9 mouse cellular contexts compared by ENCODE assay signal in the genomic region with DNA sequence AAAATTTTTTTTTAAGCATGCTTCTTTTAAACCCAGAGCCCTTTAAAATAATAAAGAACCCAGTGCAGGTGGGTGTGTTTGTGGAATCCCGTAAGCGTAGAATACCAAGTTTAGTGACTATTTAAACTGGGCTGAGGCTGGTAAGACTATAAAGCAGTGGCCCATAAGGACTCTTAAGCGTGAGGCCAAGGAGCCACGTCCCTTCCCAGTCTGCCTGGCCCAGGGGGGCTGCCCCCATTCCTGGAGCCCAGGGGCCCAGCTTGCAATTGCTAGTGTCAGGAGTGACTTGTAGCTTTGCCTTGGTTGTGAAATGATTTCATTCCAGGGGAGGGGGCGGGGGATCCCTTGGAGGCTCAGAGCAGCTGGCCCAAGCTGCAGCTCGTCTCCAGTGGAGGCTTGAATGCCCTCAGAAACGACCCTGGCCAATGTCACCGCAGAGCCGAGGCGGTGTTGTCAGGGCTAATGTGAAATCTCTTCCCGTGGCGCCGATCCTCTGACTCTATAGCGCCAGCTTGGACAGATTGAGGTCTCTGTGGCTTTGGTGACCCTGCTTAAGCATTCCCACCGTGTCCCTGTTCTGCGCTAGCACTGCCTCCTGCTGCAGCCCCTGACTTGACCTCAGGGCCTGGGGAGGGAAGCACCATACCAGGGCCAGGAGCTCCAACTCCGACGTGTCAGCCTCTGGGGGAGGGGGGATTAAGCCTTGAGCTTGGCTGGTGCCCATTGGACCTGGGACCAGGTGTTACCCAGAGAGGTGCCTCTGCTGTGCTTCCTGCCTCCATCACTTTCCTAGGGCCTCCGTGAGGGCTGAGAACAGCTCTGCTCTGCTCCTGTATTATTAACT. TPM values are rescaled to one million over a fixed set of nuclear protein-coding genes. Genes with fewer than 3 reads are reported as not detected.
DNase-seq lines count a peak whose midpoint lies in the region; ATAC-seq and TF ChIP-seq lines count a peak whose summit lies in the region.
"Had no signal": no experiment of that assay in that cellular context is flagged by ENCODE, and none has a peak within 500 bp of the region (broad histone marks: within the 10 kb centered on the region; RNA-seq: fewer than 3 reads in every experiment).

No protein-coding gene starts in this region.

- H3K4me2 ChIP-seq in heart, postnatal 0 days (ENCODE audit: low read depth, low read length), result no peak overlapping the region
- H3K4me2 ChIP-seq: liver, embryonic 15.5 days had no signal

- H3K9ac ChIP-seq in heart, postnatal 0 days (replicated peaks; ENCODE audit: low read depth, low read length), result 0 out of 2 replicates have a peak overlapping the region, but pooled peaks have one; percentile 13
- H3K9ac ChIP-seq: liver, embryonic 15.5 days had no signal

- peak overlapping the region; percentile 62 for H3K27ac ChIP-seq in heart, postnatal 0 days (ENCODE audit: low read depth)
- H3K27ac ChIP-seq: liver, embryonic 15.5 days had no signal

- H3K4me3 ChIP-seq in E14TG2a.4 (replicated peaks; ENCODE audit: low read length), result peak overlapping the region; percentile 45
- H3K4me3 ChIP-seq in heart, postnatal 0 days (ENCODE audit: low read depth, low read length), result no peak overlapping the region
- H3K4me3 ChIP-seq: liver, embryonic 15.5 days had no signal

- 34% methylated on average over 19 of the region's 19 CpGs for WGBS in heart, postnatal 0 days

- peak; percentile 56 to 68 for DNase-seq in cerebellum, postnatal 10 days
- no peak for DNase-seq in cerebellum, adult 11 months
- DNase-seq in heart, postnatal 0 days (ENCODE audit: low spot score), result no peak
- peak; percentile 68 for DNase-seq in mesoderm, embryonic 11.5 days (ENCODE audit: low read depth, low spot score)
- no peak for DNase-seq in layer of hippocampus, adult 18-20 months (ENCODE audit: low spot score in 2 of 2)
- no peak for DNase-seq in adipocyte (ENCODE audit: low spot score)

- H3K4me1 ChIP-seq in E14TG2a.4 (replicated peaks; ENCODE audit: low read depth, low read length), result peaks cover 87% of the 10 kb centered on the region
- H3K4me1 ChIP-seq in heart, postnatal 0 days (ENCODE audit: control insufficient read depth, insufficient read depth), result peaks cover 35% of the 10 kb centered on the region; the same call in 1 of the 2 replicates

- H3K36me3 ChIP-seq in E14TG2a.4 (ENCODE audit: insufficient read depth, low read length), result peaks cover 53% of the 10 kb centered on the region
- H3K36me3 ChIP-seq in heart, postnatal 0 days (replicated peaks; ENCODE audit: control insufficient read depth, insufficient read depth, low read length), result peaks cover 34% of the 10 kb centered on the region

- no peaks in the 10 kb centered on the region for H3K27me3 ChIP-seq in E14TG2a.4 (ENCODE audit: insufficient read depth, low read length)
- no peaks in the 10 kb centered on the region for H3K27me3 ChIP-seq in heart, postnatal 0 days (ENCODE audit: control insufficient read depth, insufficient read depth, low read length)
- H3K27me3 ChIP-seq: liver, embryonic 15.5 days had no signal

- no peaks in the 10 kb centered on the region for H3K9me3 ChIP-seq in E14TG2a.4 (ENCODE audit: low read length)
- H3K9me3 ChIP-seq in heart, postnatal 0 days (replicated peaks; ENCODE audit: control insufficient read depth, low read length), result no peaks in the 10 kb centered on the region
- H3K9me3 ChIP-seq: liver, embryonic 15.5 days had no signal

- no peak for TF ChIP-seq EP300 in heart, postnatal 0 days (IDR thresholded peaks at IDR 0.05; ENCODE audit: low read depth)

- ATAC-seq in heart, postnatal 0 days (ENCODE audit: insufficient read depth, low read depth), result peak; percentile 14
- no peak for ATAC-seq in megakaryocyte progenitor cell, adult 5-6 weeks (replicated peaks; ENCODE audit: poor library complexity)

- TF ChIP-seq CTCF in E14TG2a.4 (conservative IDR thresholded peaks at IDR 0.05; ENCODE audit: low read length), result no peak
- TF ChIP-seq CTCF in heart, postnatal 0 days (IDR thresholded peaks at IDR 0.05; ENCODE audit: low read depth), result no peak

RNA-seq across cellular contexts. Expression of a gene that starts 13.4 kb away (rescaled TPM):
- not detected in 2 replicates for total RNA-seq in heart, postnatal 0 days (2014; rRNA removed; ENCODE audit: low replicate concordance)
- polyA plus RNA-seq in heart, postnatal 0 days (2015; fragmentation: Nextera tagmentation; extraction: Ambion mirVana), result 0.23 and 0.33 TPM in 2 replicates
- 1 to 10 TPM; 3.0 to 3.4 TPM for total RNA-seq in layer of hippocampus, adult 18-20 months (2021)
- not detected in 2 replicates for total RNA-seq in megakaryocyte progenitor cell, adult 5-6 weeks (2015)
- total RNA-seq in megakaryocyte progenitor cell, adult 5-6 weeks (2017), result not detected in 2 replicates
- polyA plus RNA-seq: liver, embryonic 15.5 days had no signal

RNA-seq across cellular contexts. Expression of a gene that starts 13.8 kb away (rescaled TPM):
- not detected in 2 replicates for total RNA-seq in heart, postnatal 0 days (2014; rRNA removed; ENCODE audit: low replicate concordance)
- polyA plus RNA-seq in heart, postnatal 0 days (2015; fragmentation: Nextera tagmentation; extraction: Ambion mirVana), result 0.15 and 0.21 TPM in 2 replicates
- 1 to 10 TPM; 7.3 to 7.6 TPM for total RNA-seq in layer of hippocampus, adult 18-20 months (2021)
- not detected in 2 replicates for total RNA-seq in megakaryocyte progenitor cell, adult 5-6 weeks (2015)
- 0.08 TPM in 1 of 2 replicates, not detected in the other for total RNA-seq in megakaryocyte progenitor cell, adult 5-6 weeks (2017)
- polyA plus RNA-seq: liver, embryonic 15.5 days had no signal

RNA-seq across cellular contexts. Expression of a gene that starts 42.1 kb away (rescaled TPM):
- 13.8 and 14.8 TPM in 2 replicates for total RNA-seq in heart, postnatal 0 days (2014; rRNA removed; ENCODE audit: low replicate concordance)
- polyA plus RNA-seq in heart, postnatal 0 days (2015; fragmentation: Nextera tagmentation; extraction: Ambion mirVana), result 2.7 and 2.8 TPM in 2 replicates
- total RNA-seq in layer of hippocampus, adult 18-20 months (2021), result 1 to 10 TPM; 5.6 to 6.9 TPM
- total RNA-seq in megakaryocyte progenitor cell, adult 5-6 weeks (2015), result 3.6 and 4.6 TPM in 2 replicates
- 0.87 and 6.1 TPM in 2 replicates for total RNA-seq in megakaryocyte progenitor cell, adult 5-6 weeks (2017)

Comparison
In these comparisons a context has a peak if more than half of its experiments do, and no peak if none do; other contexts are left out.
1. DNase-seq: peak in cerebellum, postnatal 10 days (2 of 2) and mesoderm, embryonic 11.5 days (single experiment); none in cerebellum, adult 11 months (single experiment), heart, postnatal 0 days (single experiment), layer of hippocampus, adult 18-20 months (0 of 2) and adipocyte (single experiment).